Mouse (Mus musculus) limb, embryonic 13.5 days (tissue): ENCODE data around the gene Rtel1. TPM values are rescaled to one million over a fixed set of nuclear protein-coding genes. Genes with fewer than 3 reads are reported as not detected.
A peak's percentile ranks its signal among the peaks of the same experiment; 100 is the strongest.

Experiments
- ATAC-seq: fragments of 200-750 bp; cut with Nextera tagmentation; 2 replicates; pipeline ENCODE4 v1.8.0; 2017; ENCODE audit warnings: low read depth, moderate number of reproducible peaks, moderate TSS enrichment; ENCODE audit not compliant: low FRiP score
- H3K27ac ChIP-seq: fragments of 300-500 bp; sonication (generic); 2 replicates; pipeline ENCODE4 v1.5.1; 2015; ENCODE audit warnings: inconsistent platforms, mild to moderate bottlenecking, moderate library complexity
- H3K27me3 ChIP-seq: fragments of 300-500 bp; sonication (generic); 2 replicates; pipeline ENCODE4 v1.6.1; 2015; ENCODE audit warnings: mild to moderate bottlenecking, inconsistent platforms
- H3K36me3 ChIP-seq: fragments of 300-500 bp; sonication (generic); 2 replicates; pipeline ENCODE4 v1.6.1; 2015; ENCODE audit warnings: inconsistent platforms, mild to moderate bottlenecking, moderate library complexity
- H3K4me1 ChIP-seq: fragments of 300-500 bp; sonication (generic); 2 replicates; pipeline ENCODE4 v1.6.1; 2015; ENCODE audit warnings: inconsistent platforms
- H3K4me2 ChIP-seq: fragments of 300-500 bp; sonication (generic); replicated peaks from 2 replicates; pipeline ENCODE4 v1.6.1; 2015; ENCODE audit warnings: inconsistent platforms, mild to moderate bottlenecking, moderate library complexity
- H3K4me3 ChIP-seq: fragments of 300-500 bp; sonication (generic); 2 replicates; pipeline ENCODE4 v1.5.1; 2015; ENCODE audit warnings: moderate library complexity, mild to moderate bottlenecking, inconsistent platforms
- H3K9ac ChIP-seq: fragments of 300-500 bp; sonication (generic); 2 replicates; pipeline ENCODE4 v1.6.1; 2015; ENCODE audit warnings: mild to moderate bottlenecking, inconsistent platforms
- H3K9me3 ChIP-seq: fragments of 300-500 bp; sonication (generic); 2 replicates; pipeline ENCODE4 v1.6.1; 2016; ENCODE audit warnings: inconsistent platforms
- WGBS: fragments of 180-500 bp; shearing (Covaris S2); methylation state at CpG from one replicate; pipeline ENCODE4 v1.1.7; 2015; 5-methylcytosine and 5-hydroxymethylcytosine counted together
- polyA plus RNA-seq: library from polyadenylated mRNA; unstranded; fragments of >200 nt; fragmentation: Nextera tagmentation; extraction: Ambion mirVana; gene quantifications from 2 replicates; pipeline ENCODE4 v1.2.1, GENCODE M21; 2015

Rtel1 gene
- polyA plus RNA-seq, 1 experiment from 2014 or later = 48.8 TPM

GRCm38 (mm10) chr2:181340426-181340825, 20.9 kb downstream of the Rtel1 start:
- ATAC-seq = no peak
- H3K27me3 ChIP-seq = no peaks in the 10 kb centered on the region
- peaks cover 85% of the 10 kb centered on the region for H3K36me3 ChIP-seq
- no peak overlapping the region for H3K4me2 ChIP-seq
- H3K27ac ChIP-seq = no peak overlapping the region
- 89% methylated on average over 4 of the region's 4 CpGs for WGBS
- H3K4me1 ChIP-seq = no peaks in the 10 kb centered on the region
- no peak overlapping the region for H3K9ac ChIP-seq
- no peak overlapping the region for H3K4me3 ChIP-seq
- H3K9me3 ChIP-seq = no peaks in the 10 kb centered on the region

- Histone ChIP-seq H3K9me3 (no peaks in the 10 kb centered on the region), H3K9ac (no peak overlapping the region), H3K4me3 (no peak overlapping the region), H3K27ac (no peak overlapping the region), H3K4me1 (no peaks in the 10 kb centered on the region), H3K27me3 (no peaks in the 10 kb centered on the region), H3K36me3 (peaks cover 89% of the 10 kb centered on the region), H3K4me2 (no peak overlapping the region)
- WGBS = 92% methylated on average over 6 of the region's 6 CpGs
- no peak for ATAC-seq
Measured at GRCm38 (mm10) chr2:181342766-181343165, 23.2 kb downstream of the Rtel1 start.

- ATAC-seq = no peak
- H3K9ac ChIP-seq = no peak overlapping the region
- no peaks in the 10 kb centered on the region for H3K4me1 ChIP-seq
- 75% methylated on average over 3 of the region's 3 CpGs for WGBS
- no peak overlapping the region for H3K4me2 ChIP-seq
- peaks cover 98% of the 10 kb centered on the region for H3K36me3 ChIP-seq
- H3K9me3 ChIP-seq = no peaks in the 10 kb centered on the region
- H3K27me3 ChIP-seq = no peaks in the 10 kb centered on the region
- no peak overlapping the region for H3K27ac ChIP-seq
- no peak overlapping the region for H3K4me3 ChIP-seq
Measured at GRCm38 (mm10) chr2:181356780-181357179, 37.2 kb downstream of the Rtel1 start.

GRCm38 (mm10) chr2:181363946-181364345, 44.4 kb downstream of the Rtel1 start:
- Histone ChIP-seq H3K27me3 (no peaks in the 10 kb centered on the region), H3K9me3 (no peaks in the 10 kb centered on the region), H3K4me1 (peaks cover 35% of the 10 kb centered on the region), H3K27ac (no peak overlapping the region), H3K4me3 (peak overlapping the region; percentile 78), H3K4me2 (peak overlapping the region; percentile 94), H3K36me3 (peaks cover 48% of the 10 kb centered on the region), H3K9ac (peak overlapping the region; percentile 82)
- no peak for ATAC-seq
- WGBS = 80% methylated on average over 3 of the region's 3 CpGs

GRCm38 (mm10) chr2:181364487-181364859, 44.9 kb downstream of the Rtel1 start:
- Histone ChIP-seq H3K27me3 (no peaks in the 10 kb centered on the region), H3K9me3 (no peaks in the 10 kb centered on the region), H3K9ac (peak overlapping the region; percentile 82), H3K36me3 (peaks cover 48% of the 10 kb centered on the region), H3K4me1 (peaks cover 35% of the 10 kb centered on the region), H3K4me3 (peak overlapping the region; percentile 78), H3K27ac (peak overlapping the region; percentile 88), H3K4me2 (peak overlapping the region; percentile 94)
- 8% methylated on average over 14 of the region's 14 CpGs for WGBS
- no peak for ATAC-seq

- Histone ChIP-seq H3K4me3 (peak within 1 kb of the TSS; percentile 78), H3K9ac (peak within 1 kb of the TSS; percentile 82), H3K4me1 (peaks cover 35% of the 10 kb centered on the region), H3K36me3 (peaks cover 48% of the 10 kb centered on the region), H3K27ac (peak within 1 kb of the TSS; percentile 88), H3K9me3 (no peaks in the 10 kb centered on the region), H3K4me2 (peak within 1 kb of the TSS; percentile 94), H3K27me3 (no peaks in the 10 kb centered on the region)
- peak; percentile 92 for ATAC-seq
- under 1% methylated on average over 67 of the region's 71 CpGs for WGBS
Measured at GRCm38 (mm10) chr2:181364860-181365596, 45.5 kb downstream of the Rtel1 start, which contains the start of the genes Zgpat and Arfrp1. Gene Zgpat (plus strand): TSS chr2:181364928. Gene Arfrp1 (minus strand): TSS chr2:181365404.

- Histone ChIP-seq H3K4me1 (peaks cover 35% of the 10 kb centered on the region), H3K36me3 (peaks cover 48% of the 10 kb centered on the region), H3K27ac (peak overlapping the region; percentile 88), H3K9ac (peak overlapping the region; percentile 82), H3K4me3 (peak overlapping the region; percentile 78), H3K9me3 (no peaks in the 10 kb centered on the region), H3K27me3 (no peaks in the 10 kb centered on the region), H3K4me2 (peak overlapping the region; percentile 94)
- under 1% methylated on average over 20 of the region's 20 CpGs for WGBS
- ATAC-seq = peak; percentile 58
Measured at GRCm38 (mm10) chr2:181365655-181366075, 46.1 kb downstream of the Rtel1 start.

GRCm38 (mm10) chr2:181370001-181370400, 50.5 kb downstream of the Rtel1 start:
- Histone ChIP-seq H3K27ac (no peak overlapping the region), H3K27me3 (no peaks in the 10 kb centered on the region), H3K36me3 (peaks cover 32% of the 10 kb centered on the region), H3K4me3 (no peak overlapping the region), H3K9ac (no peak overlapping the region), H3K9me3 (no peaks in the 10 kb centered on the region), H3K4me1 (peaks cover 26% of the 10 kb centered on the region), H3K4me2 (no peak overlapping the region)
- 97% methylated on average over 5 of the region's 5 CpGs for WGBS
- ATAC-seq = no peak

- no peak overlapping the region for H3K4me3 ChIP-seq
- no peak overlapping the region for H3K9ac ChIP-seq
- H3K27ac ChIP-seq = no peak overlapping the region
- no peak overlapping the region for H3K4me2 ChIP-seq
- H3K9me3 ChIP-seq = no peaks in the 10 kb centered on the region
- H3K4me1 ChIP-seq = no peaks in the 10 kb centered on the region
- no peak for ATAC-seq
- no peaks in the 10 kb centered on the region for H3K27me3 ChIP-seq
- 93% methylated on average over 2 of the region's 2 CpGs for WGBS
- H3K36me3 ChIP-seq = peaks cover 35% of the 10 kb centered on the region
Measured at GRCm38 (mm10) chr2:181375787-181376186, 56.2 kb downstream of the Rtel1 start.

- Histone ChIP-seq H3K9ac (no peak overlapping the region), H3K27me3 (no peaks in the 10 kb centered on the region), H3K4me3 (no peak overlapping the region), H3K4me1 (no peaks in the 10 kb centered on the region), H3K36me3 (peaks cover 42% of the 10 kb centered on the region), H3K4me2 (no peak overlapping the region), H3K9me3 (no peaks in the 10 kb centered on the region), H3K27ac (no peak overlapping the region)
- WGBS = 87% methylated on average over 2 of the region's 2 CpGs
- ATAC-seq = no peak
Measured at GRCm38 (mm10) chr2:181377230-181377629, 57.7 kb downstream of the Rtel1 start.

- no peak overlapping the region for H3K4me3 ChIP-seq
- H3K4me1 ChIP-seq = no peaks in the 10 kb centered on the region
- no peak for ATAC-seq
- no peaks in the 10 kb centered on the region for H3K9me3 ChIP-seq
- H3K4me2 ChIP-seq = no peak overlapping the region
- no peak overlapping the region for H3K9ac ChIP-seq
- peaks cover 57% of the 10 kb centered on the region for H3K36me3 ChIP-seq
- H3K27ac ChIP-seq = no peak overlapping the region
- no peaks in the 10 kb centered on the region for H3K27me3 ChIP-seq
- 91% methylated on average over 5 of the region's 5 CpGs for WGBS
Measured at GRCm38 (mm10) chr2:181378701-181379100, 59.2 kb downstream of the Rtel1 start.

- WGBS = 93% methylated on average over 12 of the region's 12 CpGs
- Histone ChIP-seq H3K27me3 (no peaks in the 10 kb centered on the region), H3K4me1 (no peaks in the 10 kb centered on the region), H3K36me3 (peaks cover 67% of the 10 kb centered on the region), H3K9ac (no peak within 1 kb of the TSS), H3K4me3 (no peak within 1 kb of the TSS), H3K27ac (no peak within 1 kb of the TSS), H3K4me2 (no peak within 1 kb of the TSS), H3K9me3 (no peaks in the 10 kb centered on the region)
- ATAC-seq = no peak
Measured at GRCm38 (mm10) chr2:181379778-181380177, 60.2 kb downstream of the Rtel1 start, which contains the start of gene Lime1. Gene Lime1 (plus strand): TSS chr2:181380078.

GRCm38 (mm10) chr2:181380251-181380650, 60.7 kb downstream of the Rtel1 start:
- Histone ChIP-seq H3K4me1 (no peaks in the 10 kb centered on the region), H3K4me2 (no peak overlapping the region), H3K9ac (no peak overlapping the region), H3K27ac (no peak overlapping the region), H3K36me3 (peaks cover 69% of the 10 kb centered on the region), H3K27me3 (no peaks in the 10 kb centered on the region), H3K4me3 (no peak overlapping the region), H3K9me3 (no peaks in the 10 kb centered on the region)
- 84% methylated on average over 5 of the region's 5 CpGs for WGBS
- ATAC-seq = no peak
